Mouse (Mus musculus) kidney, embryonic 16.5 days (tissue): ENCODE measurements around the gene Hook2. TPM values are rescaled to one million over a fixed set of nuclear protein-coding genes. Genes with fewer than 3 reads are reported as not detected.

Source experiments
- ATAC-seq: fragments of 200-750 bp; cut with Nextera tagmentation; 2 replicates; pipeline ENCODE4 v1.8.0; 2017; ENCODE audit warnings: moderate TSS enrichment; ENCODE audit not compliant: low FRiP score, low TSS enrichment
- H3K27ac ChIP-seq: fragments of 300-500 bp; sonication (generic); 2 replicates; pipeline ENCODE4 v1.5.1; 2014; ENCODE audit warnings: low read length
- H3K27me3 ChIP-seq: fragments of 300-500 bp; sonication (generic); 2 replicates; pipeline ENCODE4 v1.6.1; 2014; ENCODE audit warnings: low read length, control low read depth, mixed read lengths; ENCODE audit not compliant: insufficient read depth
- H3K36me3 ChIP-seq: fragments of 300-500 bp; sonication (generic); 2 replicates; pipeline ENCODE4 v1.6.1; 2014; ENCODE audit warnings: low read length, control low read depth, mixed read lengths; ENCODE audit not compliant: insufficient read depth
- H3K4me1 ChIP-seq: fragments of 300-500 bp; sonication (generic); 2 replicates; pipeline ENCODE4 v1.6.1; 2014; ENCODE audit warnings: low read length, control low read depth, mixed read lengths; ENCODE audit not compliant: insufficient read depth
- H3K4me2 ChIP-seq: fragments of 300-500 bp; sonication (generic); replicated peaks from 2 replicates; pipeline ENCODE4 v1.6.1; 2014; ENCODE audit warnings: low read depth, low read length
- H3K4me3 ChIP-seq: fragments of 300-500 bp; sonication (generic); 2 replicates; pipeline ENCODE4 v1.5.1; 2014; ENCODE audit warnings: mild to moderate bottlenecking, low read length
- H3K9ac ChIP-seq: fragments of 300-500 bp; sonication (generic); replicated peaks from 2 replicates; pipeline ENCODE4 v1.6.1; 2014; ENCODE audit warnings: low read length
- H3K9me3 ChIP-seq: fragments of 300-500 bp; sonication (generic); 2 replicates; pipeline ENCODE4 v1.6.1; 2016; ENCODE audit warnings: low read length, control low read depth
- WGBS: fragments of 180-500 bp; shearing (Covaris S2); extraction: QIAGEN DNeasy Blood & Tissue Kit; methylation state at CpG from one replicate; pipeline ENCODE4 v1.1.7; 2014; 5-methylcytosine and 5-hydroxymethylcytosine counted together
- polyA plus RNA-seq: library from polyadenylated mRNA; unstranded; fragments of >200 nt; fragmentation: Nextera tagmentation; extraction: Ambion mirVana; gene quantifications from 2 replicates; pipeline ENCODE4 v1.2.1, GENCODE M21; 2015

Hook2 gene
- polyA plus RNA-seq, 1 experiment from 2014 or later, result 34.8 TPM

- H3K27me3 ChIP-seq, result no peaks in the 10 kb centered on the region
- H3K4me2 ChIP-seq, result peak within 1 kb of the TSS; percentile 83
- peaks cover 33% of the 10 kb centered on the region for H3K4me1 ChIP-seq
- 0% methylated on average over 73 of the region's 75 CpGs for WGBS
- no peaks in the 10 kb centered on the region for H3K9me3 ChIP-seq
- ATAC-seq, result peak; percentile 79
- H3K9ac ChIP-seq, result peak within 1 kb of the TSS; percentile 100
- peak within 1 kb of the TSS; percentile 100 for H3K4me3 ChIP-seq
- peak within 1 kb of the TSS; percentile 94 for H3K27ac ChIP-seq
- peaks cover 37% of the 10 kb centered on the region for H3K36me3 ChIP-seq
Observed at GRCm38 (mm10) chr8:85026670-85027515, 36.5 kb downstream of the Hook2 start, which contains the start of gene Trir. Gene Trir (plus strand): TSS chr8:85026823.

- peaks cover 33% of the 10 kb centered on the region for H3K4me1 ChIP-seq
- peak overlapping the region; percentile 100 for H3K4me3 ChIP-seq
- WGBS, result under 1% methylated on average over 13 of the region's 13 CpGs
- no peaks in the 10 kb centered on the region for H3K27me3 ChIP-seq
- peak overlapping the region; percentile 94 for H3K27ac ChIP-seq
- H3K36me3 ChIP-seq, result peaks cover 37% of the 10 kb centered on the region
- peak overlapping the region; percentile 100 for H3K9ac ChIP-seq
- H3K4me2 ChIP-seq, result peak overlapping the region; percentile 83
- no peaks in the 10 kb centered on the region for H3K9me3 ChIP-seq
- ATAC-seq, result no peak
Observed at GRCm38 (mm10) chr8:85027516-85027855, 37.1 kb downstream of the Hook2 start.

GRCm38 (mm10) chr8:85027922-85028321, 37.5 kb downstream of the Hook2 start:
- ATAC-seq, result no peak
- peak overlapping the region; percentile 100 for H3K9ac ChIP-seq
- WGBS, result 19% methylated on average over 2 of the region's 2 CpGs

DNA sequence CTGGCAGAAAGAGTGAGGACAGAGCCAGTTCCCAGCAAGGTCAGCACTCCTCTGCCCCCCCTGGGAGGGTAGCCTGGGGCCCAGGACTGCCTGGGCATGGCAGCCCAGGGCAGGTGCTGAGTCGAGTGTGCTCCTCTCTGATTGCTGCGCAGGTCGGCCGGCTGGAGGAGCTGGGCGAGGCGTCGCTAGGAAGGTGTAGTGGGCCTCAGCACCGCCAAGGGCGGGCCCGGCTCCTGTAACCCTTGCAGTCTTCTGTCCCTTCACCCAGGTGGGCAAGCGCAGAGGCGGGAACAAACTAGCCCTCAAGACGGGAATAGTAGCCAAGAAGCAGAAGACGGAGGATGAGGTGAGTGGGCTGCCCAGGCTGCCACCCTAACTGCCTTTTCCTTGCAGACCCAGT, 38.9 kb downstream of the Hook2 start:
- 84% methylated on average over 14 of the region's 14 CpGs for whole genome bisulfite sequencing

More at GRCm38 (mm10) chr8:85027922-85028321, 37.5 kb downstream of the Hook2 start:
- no peaks in the 10 kb centered on the region for H3K9me3 ChIP-seq
- H3K27ac ChIP-seq, result no peak overlapping the region
- peak overlapping the region; percentile 83 for H3K4me2 ChIP-seq
- H3K36me3 ChIP-seq, result peaks cover 41% of the 10 kb centered on the region
- H3K4me3 ChIP-seq, result peak overlapping the region; percentile 100
- peaks cover 33% of the 10 kb centered on the region for H3K4me1 ChIP-seq
- H3K27me3 ChIP-seq, result no peaks in the 10 kb centered on the region

GRCm38 (mm10) chr8:85032622-85033311, 42.4 kb downstream of the Hook2 start:
- H3K4me1 ChIP-seq, result peaks cover 29% of the 10 kb centered on the region
- H3K4me2 ChIP-seq, result no peak overlapping the region
- 82% methylated on average over 4 of the region's 4 CpGs for WGBS
- H3K36me3 ChIP-seq, result peaks cover 36% of the 10 kb centered on the region
- H3K9ac ChIP-seq, result no peak overlapping the region
- H3K9me3 ChIP-seq, result no peaks in the 10 kb centered on the region
- no peak for ATAC-seq
- no peaks in the 10 kb centered on the region for H3K27me3 ChIP-seq
- no peak overlapping the region for H3K4me3 ChIP-seq
- H3K27ac ChIP-seq, result no peak overlapping the region

More for the DNA sequence above, 38.9 kb downstream of the Hook2 start:
- Histone ChIP-seq H3K27me3 (no peaks in the 10 kb centered on the region), H3K36me3 (peaks cover 36% of the 10 kb centered on the region), H3K27ac (no peak overlapping the region), H3K4me2 (0 out of 2 replicates have a peak overlapping the region, but pooled peaks have one; percentile 83), H3K9ac (peak overlapping the region; percentile 45; the same call in 1 of the 2 replicates), H3K4me1 (peaks cover 34% of the 10 kb centered on the region), H3K9me3 (no peaks in the 10 kb centered on the region), H3K4me3 (peak overlapping the region; percentile 8; the same call in 1 of the 2 replicates)
- no peak for ATAC-seq

GRCm38 (mm10) chr8:85033867-85034266, 43.5 kb downstream of the Hook2 start:
- H3K27me3 ChIP-seq, result no peaks in the 10 kb centered on the region
- no peak overlapping the region for H3K4me2 ChIP-seq
- H3K4me3 ChIP-seq, result no peak overlapping the region
- no peak overlapping the region for H3K9ac ChIP-seq
- WGBS, result 52% methylated on average over 1 of the region's 1 CpGs
- H3K27ac ChIP-seq, result no peak overlapping the region
- ATAC-seq, result no peak
- H3K9me3 ChIP-seq, result no peaks in the 10 kb centered on the region
- peaks cover 36% of the 10 kb centered on the region for H3K36me3 ChIP-seq
- peaks cover 24% of the 10 kb centered on the region for H3K4me1 ChIP-seq

DNA sequence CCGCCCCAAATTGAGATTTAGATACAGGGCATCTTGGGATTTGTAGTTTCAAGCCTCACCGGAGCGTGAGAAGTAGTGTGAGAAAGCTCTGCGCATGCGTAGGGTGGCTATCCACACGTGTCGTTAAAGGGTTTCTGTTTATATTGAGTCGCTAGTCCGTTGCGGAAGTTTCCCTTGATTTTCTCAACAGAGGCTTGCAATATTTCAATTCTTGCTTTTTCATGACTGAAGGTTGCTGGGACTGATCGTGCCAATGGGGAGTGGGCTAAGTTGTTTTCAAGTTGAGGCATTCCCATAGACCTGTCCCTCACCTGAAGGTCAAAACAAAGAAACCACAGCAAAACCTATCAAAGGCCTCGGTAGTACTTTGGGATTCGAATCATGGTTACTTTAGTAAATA, 44.4 kb downstream of the Hook2 start:
- no peaks in the 10 kb centered on the region for H3K9me3 ChIP-seq
- H3K4me1 ChIP-seq, result peaks cover 26% of the 10 kb centered on the region
- H3K36me3 ChIP-seq, result peaks cover 28% of the 10 kb centered on the region
- H3K4me3 ChIP-seq, result peak overlapping the region; percentile 87
- ATAC-seq, result no peak
- peak overlapping the region; percentile 87 for H3K9ac ChIP-seq
- H3K4me2 ChIP-seq, result peak overlapping the region; percentile 83
- 7% methylated on average over 13 of the region's 13 CpGs for WGBS
- H3K27me3 ChIP-seq, result no peaks in the 10 kb centered on the region
- peak overlapping the region; percentile 100; the same call in 1 of the 2 replicates for H3K27ac ChIP-seq

GRCm38 (mm10) chr8:85035165-85035727, 44.8 kb downstream of the Hook2 start:
- H3K27ac ChIP-seq, result peak overlapping the region; percentile 100
- ATAC-seq, result no peak

GRCm38 (mm10) chr8:85035728-85036310, 45.4 kb downstream of the Hook2 start:
- H3K9ac ChIP-seq, result peak overlapping the region; percentile 87
- H3K9me3 ChIP-seq, result no peaks in the 10 kb centered on the region
- peak; percentile 11; the same call in 1 of the 2 replicates for ATAC-seq
- H3K27me3 ChIP-seq, result no peaks in the 10 kb centered on the region
- H3K4me3 ChIP-seq, result peak overlapping the region; percentile 87
- peak overlapping the region; percentile 100 for H3K27ac ChIP-seq
- H3K4me1 ChIP-seq, result peaks cover 26% of the 10 kb centered on the region
- peak overlapping the region; percentile 83 for H3K4me2 ChIP-seq
- peaks cover 25% of the 10 kb centered on the region for H3K36me3 ChIP-seq
- WGBS, result under 1% methylated on average over 15 of the region's 15 CpGs

More at GRCm38 (mm10) chr8:85035165-85035727, 44.8 kb downstream of the Hook2 start:
- peaks cover 23% of the 10 kb centered on the region for H3K36me3 ChIP-seq
- no peaks in the 10 kb centered on the region for H3K27me3 ChIP-seq
- peak overlapping the region; percentile 87 for H3K9ac ChIP-seq
- H3K4me3 ChIP-seq, result peak overlapping the region; percentile 87
- no peaks in the 10 kb centered on the region for H3K9me3 ChIP-seq
- H3K4me2 ChIP-seq, result peak overlapping the region; percentile 83
- 4% methylated on average over 12 of the region's 12 CpGs for WGBS
- H3K4me1 ChIP-seq, result peaks cover 26% of the 10 kb centered on the region
